In genomic region chr17:4865621-4866020, GRCm38 (mm10) we compare ENCODE assay signal across 8 mouse cellular contexts.
A peak's percentile ranks its signal among the peaks of the same experiment; 100 is the strongest.
DNase-seq lines count a peak whose midpoint lies in the region; ATAC-seq and TF ChIP-seq lines count a peak whose summit lies in the region.

No protein-coding gene starts in this region.

- DNase-seq in hindbrain, embryonic 10.5 days (ENCODE audit: low spot score) = no peak
- peak; percentile 84 for DNase-seq in hindbrain, postnatal 0 days (ENCODE audit: low spot score)
- no peak for DNase-seq in gastrocnemius, postnatal 10 days
- DNase-seq in natural killer cell, adult 2 months (ENCODE audit: low spot score in 2 of 2) = no peak

- H3K9ac ChIP-seq in hindbrain, embryonic 12.5 days = no peak overlapping the region; the same call in 1 of the 2 replicates
- peak overlapping the region; percentile 64 for H3K9ac ChIP-seq in embryonic facial prominence, embryonic 13.5 days
- no peak overlapping the region for H3K9ac ChIP-seq in hindbrain, postnatal 0 days (replicated peaks; ENCODE audit: low read length)
- peak overlapping the region; percentile 54 for H3K9ac ChIP-seq in limb, embryonic 13.5 days
- H3K9ac ChIP-seq in stomach, embryonic 16.5 days (ENCODE audit: low read length) = peak overlapping the region; percentile 57

- 0 out of 2 replicates have a peak, but pooled peaks have one; percentile 32 for ATAC-seq in hindbrain, embryonic 12.5 days (ENCODE audit: low FRiP score)
- ATAC-seq in embryonic facial prominence, embryonic 13.5 days (ENCODE audit: insufficient number of reproducible peaks, insufficient read depth, low FRiP score, low TSS enrichment, low read depth) = 0 out of 2 replicates have a peak, but pooled peaks have one; percentile 53
- peak; percentile 56 for ATAC-seq in hindbrain, postnatal 0 days
- peak; percentile 45 for ATAC-seq in limb, embryonic 13.5 days (ENCODE audit: low FRiP score, low read depth)
- ATAC-seq in stomach, embryonic 16.5 days (ENCODE audit: insufficient read depth, low FRiP score) = 0 out of 2 replicates have a peak, but pooled peaks have one; percentile 18

- 38% methylated on average over 10 of the region's 10 CpGs for WGBS in hindbrain, embryonic 12.5 days
- WGBS in hindbrain, embryonic 10.5 days = 61% methylated on average over 10 of the region's 10 CpGs
- 8% methylated on average over 10 of the region's 10 CpGs for WGBS in embryonic facial prominence, embryonic 13.5 days
- WGBS in hindbrain, postnatal 0 days = 12% methylated on average over 10 of the region's 10 CpGs
- WGBS in limb, embryonic 13.5 days = 13% methylated on average over 10 of the region's 10 CpGs
- WGBS in stomach, embryonic 16.5 days = 21% methylated on average over 10 of the region's 10 CpGs

- H3K4me2 ChIP-seq in hindbrain, embryonic 12.5 days (replicated peaks) = peak overlapping the region; percentile 33
- peak overlapping the region; percentile 58 for H3K4me2 ChIP-seq in embryonic facial prominence, embryonic 13.5 days
- peak overlapping the region; percentile 53 for H3K4me2 ChIP-seq in hindbrain, postnatal 0 days (ENCODE audit: low read depth, low read length)
- H3K4me2 ChIP-seq in limb, embryonic 13.5 days (replicated peaks) = peak overlapping the region; percentile 57
- peak overlapping the region; percentile 49 for H3K4me2 ChIP-seq in stomach, embryonic 16.5 days (ENCODE audit: low read depth, low read length)

- no peak overlapping the region for H3K4me3 ChIP-seq in hindbrain, embryonic 12.5 days
- no peak overlapping the region for H3K4me3 ChIP-seq in hindbrain, embryonic 10.5 days
- peak overlapping the region; percentile 30 for H3K4me3 ChIP-seq in embryonic facial prominence, embryonic 13.5 days
- H3K4me3 ChIP-seq in hindbrain, postnatal 0 days (ENCODE audit: low read length) = peak overlapping the region; percentile 17
- peak overlapping the region; percentile 19; the same call in 1 of the 2 replicates for H3K4me3 ChIP-seq in limb, embryonic 13.5 days
- H3K4me3 ChIP-seq in stomach, embryonic 16.5 days (replicated peaks; ENCODE audit: low read length) = peak overlapping the region; percentile 28

- no peaks in the 10 kb centered on the region for H3K36me3 ChIP-seq in hindbrain, embryonic 12.5 days
- H3K36me3 ChIP-seq in hindbrain, embryonic 10.5 days = no peaks in the 10 kb centered on the region
- no peaks in the 10 kb centered on the region for H3K36me3 ChIP-seq in embryonic facial prominence, embryonic 13.5 days
- H3K36me3 ChIP-seq in hindbrain, postnatal 0 days (ENCODE audit: insufficient read depth, low read length) = no peaks in the 10 kb centered on the region
- H3K36me3 ChIP-seq in limb, embryonic 13.5 days = no peaks in the 10 kb centered on the region
- H3K36me3 ChIP-seq in stomach, embryonic 16.5 days (ENCODE audit: control insufficient read depth, insufficient read depth, low read length) = no peaks in the 10 kb centered on the region

- peaks cover 14% of the 10 kb centered on the region for H3K4me1 ChIP-seq in hindbrain, embryonic 12.5 days
- H3K4me1 ChIP-seq in hindbrain, embryonic 10.5 days (replicated peaks) = peaks cover 15% of the 10 kb centered on the region
- peaks cover 24% of the 10 kb centered on the region for H3K4me1 ChIP-seq in embryonic facial prominence, embryonic 13.5 days
- H3K4me1 ChIP-seq in hindbrain, postnatal 0 days (ENCODE audit: insufficient read depth, low read length) = peaks cover 9% of the 10 kb centered on the region
- peaks cover 27% of the 10 kb centered on the region for H3K4me1 ChIP-seq in limb, embryonic 13.5 days
- peaks cover 22% of the 10 kb centered on the region for H3K4me1 ChIP-seq in stomach, embryonic 16.5 days (ENCODE audit: control insufficient read depth, insufficient read depth, low read length)

- no peaks in the 10 kb centered on the region for H3K9me3 ChIP-seq in hindbrain, embryonic 12.5 days (replicated peaks)
- H3K9me3 ChIP-seq in hindbrain, embryonic 10.5 days = no peaks in the 10 kb centered on the region
- H3K9me3 ChIP-seq in embryonic facial prominence, embryonic 13.5 days = no peaks in the 10 kb centered on the region
- no peaks in the 10 kb centered on the region for H3K9me3 ChIP-seq in hindbrain, postnatal 0 days (ENCODE audit: low read length)
- H3K9me3 ChIP-seq in limb, embryonic 13.5 days = no peaks in the 10 kb centered on the region; the same call in 1 of the 2 replicates
- no peaks in the 10 kb centered on the region for H3K9me3 ChIP-seq in stomach, embryonic 16.5 days (replicated peaks; ENCODE audit: control insufficient read depth, low read length)

- no peaks in the 10 kb centered on the region for H3K27me3 ChIP-seq in hindbrain, embryonic 12.5 days
- no peaks in the 10 kb centered on the region for H3K27me3 ChIP-seq in hindbrain, embryonic 10.5 days (ENCODE audit: insufficient read depth, poor library complexity, severe bottlenecking)
- no peaks in the 10 kb centered on the region for H3K27me3 ChIP-seq in embryonic facial prominence, embryonic 13.5 days
- no peaks in the 10 kb centered on the region for H3K27me3 ChIP-seq in hindbrain, postnatal 0 days (ENCODE audit: insufficient read depth, low read length)
- 0 out of 2 replicates have a peak, but pooled peaks cover 5% of the 10 kb centered on the region for H3K27me3 ChIP-seq in limb, embryonic 13.5 days
- no peaks in the 10 kb centered on the region for H3K27me3 ChIP-seq in stomach, embryonic 16.5 days (ENCODE audit: control insufficient read depth, insufficient read depth, low read length)

- no peak for TF ChIP-seq CTCF in hindbrain, postnatal 0 days (IDR thresholded peaks at IDR 0.05; ENCODE audit: low read depth)

- H3K27ac ChIP-seq in hindbrain, embryonic 12.5 days = peak overlapping the region; percentile 52; the same call in 1 of the 2 replicates
- H3K27ac ChIP-seq in hindbrain, embryonic 10.5 days = no peak overlapping the region
- H3K27ac ChIP-seq in embryonic facial prominence, embryonic 13.5 days = peak overlapping the region; percentile 86
- H3K27ac ChIP-seq in hindbrain, postnatal 0 days = 0 out of 2 replicates have a peak overlapping the region, but pooled peaks have one; percentile 15
- H3K27ac ChIP-seq in limb, embryonic 13.5 days = peak overlapping the region; percentile 63
- peak overlapping the region; percentile 78 for H3K27ac ChIP-seq in stomach, embryonic 16.5 days (ENCODE audit: low read length)

Comparison
In these comparisons a context has a peak if more than half of its experiments do, and no peak if none do; other contexts are left out.
1. H3K4me3 ChIP-seq: peak in embryonic facial prominence, embryonic 13.5 days (single experiment), hindbrain, postnatal 0 days (single experiment), limb, embryonic 13.5 days (single experiment) and stomach, embryonic 16.5 days (single experiment); none in hindbrain, embryonic 12.5 days (single experiment) and hindbrain, embryonic 10.5 days (single experiment).
2. H3K9ac ChIP-seq: peak in embryonic facial prominence, embryonic 13.5 days (single experiment), limb, embryonic 13.5 days (single experiment) and stomach, embryonic 16.5 days (single experiment); none in hindbrain, embryonic 12.5 days (single experiment) and hindbrain, postnatal 0 days (single experiment).
3. Peak in every context shown above with its lines, with median percentiles within 50 percentile points of each other: ATAC-seq and H3K4me2 ChIP-seq.